Mouse (Mus musculus) hindbrain, embryonic 14.5 days (tissue): Measurements from ENCODE around the gene Psma7. TPM values are rescaled to one million over a fixed set of nuclear protein-coding genes. Genes with fewer than 3 reads are reported as not detected.

Source experiments
- ATAC-seq: fragments of 200-750 bp; cut with Nextera tagmentation; 2 replicates; pipeline ENCODE4 v1.8.0; 2017; ENCODE audit warnings: moderate number of reproducible peaks, mild to moderate bottlenecking, moderate TSS enrichment, moderate library complexity; ENCODE audit not compliant: low FRiP score
- DNase-seq: peaks from one replicate; pipeline ENCODE4 v3.0.0-alpha.2; 2015; ENCODE audit warnings: low spot score
- H3K27ac ChIP-seq: fragments of 300-500 bp; sonication (generic); 2 replicates; pipeline ENCODE4 v1.5.1; 2014; ENCODE audit warnings: mild to moderate bottlenecking, moderate library complexity
- H3K27me3 ChIP-seq: fragments of 300-500 bp; sonication (generic); 2 replicates; pipeline ENCODE4 v1.6.1; 2014; ENCODE audit warnings: mild to moderate bottlenecking, low read length, mixed read lengths; ENCODE audit not compliant: control insufficient read depth, insufficient read depth
- H3K36me3 ChIP-seq: fragments of 300-500 bp; sonication (generic); replicated peaks from 2 replicates; pipeline ENCODE4 v1.6.1; 2014; ENCODE audit not compliant: control insufficient read depth, insufficient read depth
- H3K4me1 ChIP-seq: fragments of 300-500 bp; sonication (generic); replicated peaks from 2 replicates; pipeline ENCODE4 v1.6.1; 2014; ENCODE audit warnings: antibody characterized with exemption, low read length, mixed read lengths; ENCODE audit not compliant: control insufficient read depth, insufficient read depth
- H3K4me2 ChIP-seq: fragments of 300-500 bp; sonication (generic); replicated peaks from 2 replicates; pipeline ENCODE4 v1.6.1; 2014; ENCODE audit warnings: mild to moderate bottlenecking, moderate library complexity
- H3K4me3 ChIP-seq: fragments of 300-500 bp; sonication (generic); replicated peaks from 2 replicates; pipeline ENCODE4 v1.5.1; 2014; ENCODE audit warnings: mild to moderate bottlenecking, low read length
- H3K9ac ChIP-seq: fragments of 300-500 bp; sonication (generic); 2 replicates; pipeline ENCODE4 v1.6.1; 2014
- H3K9me3 ChIP-seq: fragments of 300-500 bp; sonication (generic); 2 replicates; pipeline ENCODE4 v1.6.1; 2016; ENCODE audit warnings: low read length; ENCODE audit not compliant: control insufficient read depth
- WGBS: fragments of 180-500 bp; shearing (Covaris S2); extraction: QIAGEN DNeasy Blood & Tissue Kit; methylation state at CpG from one replicate; pipeline ENCODE4 v1.1.7; 2014; 5-methylcytosine and 5-hydroxymethylcytosine counted together
- polyA plus RNA-seq: library from polyadenylated mRNA; unstranded; fragments of >200 nt; fragmentation: Nextera tagmentation; extraction: Ambion mirVana; gene quantifications from 2 replicates; pipeline ENCODE4 v1.2.1, GENCODE M21; 2014

The Psma7 gene
- polyA plus RNA-seq, 1 experiment from 2014 or later = 631 TPM

- no peak for DNase-seq
- 74% methylated on average over 4 of the region's 4 CpGs for WGBS
- Histone ChIP-seq H3K9ac (no peak overlapping the region), H3K4me2 (no peak overlapping the region), H3K9me3 (no peaks in the 10 kb centered on the region), H3K4me1 (no peaks in the 10 kb centered on the region), H3K4me3 (no peak overlapping the region), H3K27me3 (peaks cover 12% of the 10 kb centered on the region), H3K27ac (no peak overlapping the region), H3K36me3 (no peaks in the 10 kb centered on the region)
- ATAC-seq = no peak
These were observed 24.6 kb downstream of the Psma7 start for GRCm38 (mm10) chr2:180017632-180018031.

GRCm38 (mm10) chr2:180013686-180014085 is 28.5 kb downstream of the Psma7 start:
- ATAC-seq (no peak), DNase-seq (no peak)
- H3K9ac ChIP-seq = no peak overlapping the region
- 89% methylated on average over 7 of the region's 7 CpGs for WGBS
- no peaks in the 10 kb centered on the region for H3K27me3 ChIP-seq
- no peak overlapping the region for H3K27ac ChIP-seq
- H3K4me3 ChIP-seq = no peak overlapping the region
- no peak overlapping the region for H3K4me2 ChIP-seq
- no peaks in the 10 kb centered on the region for H3K9me3 ChIP-seq
- H3K4me1 ChIP-seq = no peaks in the 10 kb centered on the region
- H3K36me3 ChIP-seq = no peaks in the 10 kb centered on the region

- 84% methylated on average over 6 of the region's 6 CpGs for WGBS
- Histone ChIP-seq H3K36me3 (no peaks in the 10 kb centered on the region), H3K4me3 (no peak overlapping the region), H3K27ac (no peak overlapping the region), H3K4me1 (no peaks in the 10 kb centered on the region), H3K9ac (no peak overlapping the region), H3K27me3 (no peaks in the 10 kb centered on the region), H3K9me3 (no peaks in the 10 kb centered on the region), H3K4me2 (no peak overlapping the region)
- no peak for ATAC-seq
- no peak for DNase-seq
These were observed 30.9 kb downstream of the Psma7 start for GRCm38 (mm10) chr2:180011370-180011769.

DNA sequence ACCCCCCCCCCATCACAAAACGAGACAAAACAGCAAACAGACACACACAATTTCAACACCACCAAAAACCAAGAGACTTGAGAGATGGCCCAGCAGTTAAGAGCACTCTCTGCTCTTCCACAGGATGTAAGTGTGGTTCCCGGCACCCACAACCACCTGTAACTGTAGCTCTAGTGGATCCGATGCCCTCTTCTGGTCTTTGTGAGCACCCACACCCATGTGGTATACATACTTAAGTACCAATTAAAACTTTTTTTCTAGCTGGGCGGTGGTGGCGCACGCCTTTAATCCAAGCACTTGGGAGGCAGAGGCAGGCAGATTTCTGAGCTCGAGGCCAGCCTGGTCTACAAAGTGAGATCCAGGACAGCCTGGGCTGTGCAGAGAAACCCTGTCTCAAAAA is 31.5 kb downstream of the Psma7 start:
- Histone ChIP-seq H3K9me3 (no peaks in the 10 kb centered on the region), H3K4me3 (no peak overlapping the region), H3K4me2 (no peak overlapping the region), H3K27me3 (no peaks in the 10 kb centered on the region), H3K4me1 (no peaks in the 10 kb centered on the region), H3K9ac (no peak overlapping the region), H3K36me3 (no peaks in the 10 kb centered on the region), H3K27ac (no peak overlapping the region)
- 92% methylated on average over 7 of the region's 7 CpGs for WGBS
- no peak for DNase-seq
- ATAC-seq = no peak

DNA sequence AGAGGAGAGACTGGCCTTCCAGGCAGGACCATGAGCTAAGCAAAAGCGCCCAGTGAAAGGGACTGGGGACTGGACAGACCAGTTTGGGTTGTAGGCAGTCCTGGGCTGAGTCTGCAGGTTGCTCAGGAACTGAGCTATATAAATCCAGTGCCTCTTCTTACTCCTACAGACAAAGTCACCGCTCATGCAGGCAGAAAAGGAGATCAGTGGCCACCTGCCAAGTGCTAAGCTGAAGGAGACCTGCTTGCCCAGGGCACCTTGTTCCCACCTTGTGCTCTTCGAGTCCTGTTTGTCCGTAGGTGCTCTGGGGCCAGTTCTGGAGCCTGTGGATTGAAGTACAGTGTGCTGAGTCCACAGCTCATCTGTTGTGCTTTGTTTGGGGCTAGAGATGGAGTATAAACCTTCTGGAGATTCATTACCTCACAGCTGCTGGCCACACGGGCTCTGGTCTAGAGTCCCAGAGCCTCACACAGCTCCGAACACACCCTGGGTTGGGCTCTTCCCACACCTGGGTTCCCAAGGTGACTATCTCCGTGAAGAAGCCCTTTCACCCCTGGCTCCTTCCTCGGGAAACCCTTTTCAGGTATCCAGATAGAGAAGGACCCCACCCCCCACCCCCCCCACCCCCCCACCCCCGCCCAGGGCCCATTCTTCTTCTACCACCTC is 35.7 kb downstream of the Psma7 start:
- no peak for ATAC-seq
- H3K27me3 ChIP-seq = no peaks in the 10 kb centered on the region
- WGBS = 58% methylated on average over 8 of the region's 9 CpGs

DNA sequence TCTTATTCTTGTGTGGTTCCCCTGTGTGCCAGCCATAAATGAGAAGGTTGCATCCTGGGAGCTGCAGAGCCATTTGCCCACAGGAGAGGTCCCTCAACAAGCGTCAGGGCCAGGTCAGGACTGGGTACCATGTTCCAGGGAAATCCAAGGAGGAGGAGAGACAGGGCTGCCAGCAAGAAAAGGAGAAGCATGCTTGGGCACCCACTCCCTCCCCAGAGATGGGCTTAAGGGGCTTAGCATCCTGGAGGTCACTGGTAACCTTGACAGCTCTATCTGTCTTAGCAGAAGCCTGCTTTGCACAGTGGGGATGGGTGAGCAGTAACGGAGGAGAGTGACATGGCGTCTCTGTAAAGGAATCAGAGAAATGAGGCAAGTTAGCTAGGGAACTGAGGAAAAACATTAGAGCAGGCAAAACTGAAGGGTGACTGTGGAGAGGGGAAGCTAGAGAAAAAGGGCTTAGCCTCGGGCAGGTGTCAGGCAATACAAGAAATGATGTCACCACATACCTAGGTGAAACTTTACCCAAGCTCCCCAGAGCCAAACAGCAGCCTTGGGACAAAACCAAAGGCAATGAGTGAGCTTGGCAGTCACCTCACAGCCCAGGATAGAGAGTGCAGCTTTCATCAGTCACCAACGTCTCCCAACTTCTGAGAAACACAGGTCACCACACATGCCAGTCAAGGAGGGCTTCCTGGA is 36.4 kb downstream of the Psma7 start:
- Histone ChIP-seq H3K36me3 (no peaks in the 10 kb centered on the region), H3K27me3 (no peaks in the 10 kb centered on the region), H3K9ac (no peak overlapping the region), H3K4me1 (no peaks in the 10 kb centered on the region), H3K4me2 (no peak overlapping the region), H3K4me3 (no peak overlapping the region), H3K27ac (no peak overlapping the region), H3K9me3 (no peaks in the 10 kb centered on the region)
- ATAC-seq (no peak), DNase-seq (no peak)
- 69% methylated on average over 5 of the region's 5 CpGs for WGBS

More for the DNA sequence above, 35.7 kb downstream of the Psma7 start:
- Histone ChIP-seq H3K36me3 (no peaks in the 10 kb centered on the region), H3K4me3 (no peak overlapping the region), H3K27ac (no peak overlapping the region), H3K4me1 (no peaks in the 10 kb centered on the region), H3K9me3 (no peaks in the 10 kb centered on the region), H3K4me2 (no peak overlapping the region), H3K9ac (no peak overlapping the region)
- no peak for DNase-seq

DNA sequence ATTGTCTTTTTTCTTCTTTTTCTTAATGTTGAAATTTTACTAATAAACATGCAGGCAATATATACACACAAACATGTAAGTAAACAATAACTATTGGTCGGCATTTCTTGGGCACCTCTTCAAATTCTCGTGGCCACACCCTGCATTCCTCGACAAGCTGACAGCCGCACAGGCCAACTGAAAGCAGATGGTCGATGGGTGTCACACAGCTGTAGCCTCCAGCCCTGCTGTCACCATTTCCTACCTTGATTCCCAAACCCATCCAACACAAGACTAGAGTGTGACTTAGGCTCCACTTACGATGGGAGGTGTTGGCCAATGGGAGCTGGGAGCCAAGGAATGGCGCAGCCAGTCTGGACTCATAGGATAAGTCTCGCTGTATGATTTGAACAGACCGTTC is 40.6 kb downstream of the Psma7 start:
- no peaks in the 10 kb centered on the region for H3K9me3 ChIP-seq
- H3K4me1 ChIP-seq = no peaks in the 10 kb centered on the region
- no peaks in the 10 kb centered on the region for H3K27me3 ChIP-seq
- WGBS = 88% methylated on average over 9 of the region's 9 CpGs
- H3K4me3 ChIP-seq = no peak overlapping the region
- no peaks in the 10 kb centered on the region for H3K36me3 ChIP-seq
- H3K9ac ChIP-seq = no peak overlapping the region
- no peak overlapping the region for H3K27ac ChIP-seq
- H3K4me2 ChIP-seq = no peak overlapping the region
- DNase-seq (no peak), ATAC-seq (no peak)

DNA sequence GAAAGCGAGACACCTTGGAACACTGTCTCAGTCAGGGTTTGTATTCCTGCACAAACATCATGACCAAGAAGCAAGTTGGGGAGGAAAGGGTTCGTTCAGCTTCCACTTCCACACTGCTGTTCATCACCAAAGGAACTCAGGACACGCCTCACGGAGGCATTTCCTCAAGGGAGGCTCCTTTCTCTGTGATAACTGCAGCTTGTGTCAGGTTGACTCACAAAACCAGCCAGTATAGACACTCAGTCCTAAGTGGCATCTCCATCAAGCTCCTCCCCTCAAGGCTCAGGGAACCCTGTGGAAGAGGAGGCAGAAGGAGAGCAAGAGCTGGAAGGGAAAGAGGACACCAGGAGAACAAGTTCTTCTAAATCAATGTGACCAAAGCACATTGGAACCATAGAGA is 43.8 kb downstream of the Psma7 start:
- Histone ChIP-seq H3K4me3 (no peak overlapping the region), H3K27me3 (no peaks in the 10 kb centered on the region), H3K9me3 (no peaks in the 10 kb centered on the region), H3K9ac (no peak overlapping the region), H3K27ac (no peak overlapping the region), H3K4me2 (no peak overlapping the region), H3K4me1 (no peaks in the 10 kb centered on the region), H3K36me3 (no peaks in the 10 kb centered on the region)
- no peak for DNase-seq
- ATAC-seq = no peak
- 72% methylated on average over 4 of the region's 4 CpGs for WGBS

- DNase-seq (no peak), ATAC-seq (no peak)
- H3K4me3 ChIP-seq = no peak overlapping the region
- WGBS = 88% methylated on average over 5 of the region's 5 CpGs
- no peaks in the 10 kb centered on the region for H3K4me1 ChIP-seq
- no peak overlapping the region for H3K27ac ChIP-seq
- no peaks in the 10 kb centered on the region for H3K36me3 ChIP-seq
- H3K9me3 ChIP-seq = no peaks in the 10 kb centered on the region
- no peak overlapping the region for H3K4me2 ChIP-seq
- H3K9ac ChIP-seq = no peak overlapping the region
- H3K27me3 ChIP-seq = no peaks in the 10 kb centered on the region
These were observed 49.2 kb downstream of the Psma7 start for GRCm38 (mm10) chr2:179993071-179993470.
